Mouse (Mus musculus) limb, embryonic 10.5 days (tissue): Measurements from ENCODE around the gene Nfat5. TPM values are rescaled to one million over a fixed set of nuclear protein-coding genes. Genes with fewer than 3 reads are reported as not detected.

Experiments
- DNase-seq: peaks from one replicate; pipeline ENCODE4 v3.0.0-alpha.2; 2017; ENCODE audit warnings: low spot score
- H3K27ac ChIP-seq: fragments of 300-500 bp; sonication (generic); 2 replicates; pipeline ENCODE4 v1.5.1; 2016; ENCODE audit warnings: mild to moderate bottlenecking
- H3K27me3 ChIP-seq: fragments of 300-500 bp; sonication (generic); 2 replicates; pipeline ENCODE4 v1.6.1; 2016; ENCODE audit warnings: low read depth, mild to moderate bottlenecking; ENCODE audit not compliant: poor library complexity, severe bottlenecking
- H3K36me3 ChIP-seq: fragments of 300-500 bp; sonication (generic); 2 replicates; pipeline ENCODE4 v1.6.1; 2016; ENCODE audit warnings: mild to moderate bottlenecking, moderate library complexity
- H3K4me1 ChIP-seq: fragments of 300-500 bp; sonication (generic); 2 replicates; pipeline ENCODE4 v1.6.1; 2016
- H3K4me3 ChIP-seq: fragments of 300-500 bp; sonication (generic); 2 replicates; pipeline ENCODE4 v1.5.1; 2016; ENCODE audit warnings: mild to moderate bottlenecking, moderate library complexity
- H3K9me3 ChIP-seq: fragments of 300-500 bp; sonication (generic); replicated peaks from 2 replicates; pipeline ENCODE4 v1.6.1; 2016; ENCODE audit warnings: mild to moderate bottlenecking
- WGBS: fragments of 180-500 bp; shearing (Covaris S2); methylation state at CpG from one replicate; pipeline ENCODE4 v1.1.7; 2016; 5-methylcytosine and 5-hydroxymethylcytosine counted together
- polyA plus RNA-seq: library from polyadenylated mRNA; unstranded; fragments of >200 nt; fragmentation: Nextera tagmentation; extraction: Ambion mirVana; gene quantifications from 2 replicates; pipeline ENCODE4 v1.2.1, GENCODE M21; 2016

Nfat5 gene
- polyA plus RNA-seq, 1 experiment from 2014 or later = 13.0 TPM

GRCm38 (mm10) chr8:107413881-107414280 lies 120.6 kb downstream of the Nfat5 start:
- H3K4me1 ChIP-seq = no peaks in the 10 kb centered on the region
- no peak overlapping the region for H3K4me3 ChIP-seq
- peaks cover 99% of the 10 kb centered on the region for H3K36me3 ChIP-seq
- no peak overlapping the region for H3K27ac ChIP-seq
- DNase-seq = no peak
- no peaks in the 10 kb centered on the region for H3K9me3 ChIP-seq
- 93% methylated on average over 10 of the region's 10 CpGs for WGBS
- no peaks in the 10 kb centered on the region for H3K27me3 ChIP-seq

GRCm38 (mm10) chr8:107417001-107417400 lies 123.7 kb downstream of the Nfat5 start:
- Histone ChIP-seq H3K27me3 (no peaks in the 10 kb centered on the region), H3K27ac (no peak overlapping the region), H3K4me1 (no peaks in the 10 kb centered on the region), H3K36me3 (peaks cover 100% of the 10 kb centered on the region), H3K9me3 (no peaks in the 10 kb centered on the region), H3K4me3 (no peak overlapping the region)
- DNase-seq = no peak
- 95% methylated on average over 12 of the region's 12 CpGs for WGBS

- peaks cover 42% of the 10 kb centered on the region for H3K36me3 ChIP-seq
- 37% methylated on average over 9 of the region's 9 CpGs for WGBS
- no peak for DNase-seq
- H3K4me3 ChIP-seq = peak overlapping the region; percentile 94
- H3K27me3 ChIP-seq = no peaks in the 10 kb centered on the region
- H3K27ac ChIP-seq = peak overlapping the region; percentile 93
- peaks cover 15% of the 10 kb centered on the region for H3K4me1 ChIP-seq
- H3K9me3 ChIP-seq = no peaks in the 10 kb centered on the region
Observed at GRCm38 (mm10) chr8:107424176-107424575, 130.9 kb downstream of the Nfat5 start.

GRCm38 (mm10) chr8:107424597-107425229 lies 131.4 kb downstream of the Nfat5 start, which contains the start of gene Nob1:
Nob1 (minus strand) TSS chr8:107425051.
- under 1% methylated on average over 50 of the region's 50 CpGs for WGBS
- peak within 1 kb of the TSS; percentile 93 for H3K27ac ChIP-seq
- H3K36me3 ChIP-seq = peaks cover 36% of the 10 kb centered on the region
- peak; percentile 100 for DNase-seq
- peak within 1 kb of the TSS; percentile 94 for H3K4me3 ChIP-seq
- H3K27me3 ChIP-seq = no peaks in the 10 kb centered on the region
- no peaks in the 10 kb centered on the region for H3K9me3 ChIP-seq
- peaks cover 15% of the 10 kb centered on the region for H3K4me1 ChIP-seq

GRCm38 (mm10) chr8:107425230-107425597 lies 131.9 kb downstream of the Nfat5 start:
- no peak for DNase-seq
- WGBS = 49% methylated on average over 8 of the region's 8 CpGs
- Histone ChIP-seq H3K27me3 (no peaks in the 10 kb centered on the region), H3K36me3 (peaks cover 31% of the 10 kb centered on the region), H3K9me3 (no peaks in the 10 kb centered on the region), H3K4me1 (peaks cover 15% of the 10 kb centered on the region), H3K27ac (no peak overlapping the region), H3K4me3 (peak overlapping the region; percentile 94)

Other genes starting within 250 kb of the Nfat5 start
- 61.1 and 64.5 TPM in 2 replicates for gene Pdf, start 244.9 kb upstream of the Nfat5 start, polyA plus RNA-seq
- 41.8 and 46.1 TPM in 2 replicates for gene Cog8, start 236.8 kb upstream of the Nfat5 start, polyA plus RNA-seq
- gene Nip7, start 236.6 kb upstream of the Nfat5 start, polyA plus RNA-seq = 122 and 143 TPM in 2 replicates
- 0.34 TPM in 1 of 2 replicates, not detected in the other for gene Tmed6, start 227.8 kb upstream of the Nfat5 start, polyA plus RNA-seq
- 16.4 and 18.1 TPM in 2 replicates for gene Terf2, start 196.9 kb upstream of the Nfat5 start, polyA plus RNA-seq
- 126 and 128 TPM in 2 replicates for gene Cyb5b, start 142.8 kb upstream of the Nfat5 start, polyA plus RNA-seq
- 12.6 and 20.4 TPM in 2 replicates for gene Nqo1, start 109.7 kb downstream of the Nfat5 start, polyA plus RNA-seq
- 110 and 113 TPM in 2 replicates for gene Nob1, start 131.6 kb downstream of the Nfat5 start, polyA plus RNA-seq
- gene Wwp2, start 142.9 kb downstream of the Nfat5 start, polyA plus RNA-seq = 55.9 and 116 TPM in 2 replicates